Mouse (Mus musculus): ENCODE data around the gene Gm20671.

DNA sequence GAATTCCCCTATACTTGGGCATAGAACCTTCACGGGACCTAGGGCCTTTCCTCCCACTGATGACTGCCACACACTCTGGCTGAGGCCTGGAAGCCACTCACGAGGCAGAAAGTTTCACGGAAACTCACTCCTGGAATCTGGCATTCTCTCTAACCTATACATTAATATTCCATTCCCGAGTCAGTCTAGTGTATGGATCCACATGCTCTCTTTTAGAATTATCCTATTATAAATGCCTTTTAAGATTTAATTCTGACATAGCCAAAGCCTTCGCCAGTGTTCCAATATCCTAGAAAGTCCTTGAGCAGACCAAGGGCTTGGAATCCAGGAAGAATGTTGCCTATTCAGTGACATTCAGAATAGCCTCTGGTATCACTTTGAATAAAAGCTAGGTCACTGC is 115.4 kb downstream of the Gm20671 start:
- TF ChIP-seq CTCF (IDR thresholded peaks at IDR 0.05; ENCODE audit: control insufficient read depth, insufficient read depth, insufficient read length) (no peak), MAX (IDR thresholded peaks at IDR 0.05) (no peak), MYOG (IDR thresholded peaks at IDR 0.05; ENCODE audit: control insufficient read depth, extremely low read depth, insufficient read length) (no peak), MYOD1 (IDR thresholded peaks at IDR 0.05; ENCODE audit: control insufficient read depth, insufficient read length, low read depth) (no peak), USF1 (IDR thresholded peaks at IDR 0.05; ENCODE audit: low read depth) (no peak), CEBPB (IDR thresholded peaks at IDR 0.05; ENCODE audit: low read depth) (no peak)
